Mouse (Mus musculus) natural killer cell, adult 2 months (primary cell): ENCODE data around the gene Blm.

Experiments
- DNase-seq, 2 experiments: peaks; one replicate each; pipeline ENCODE4 v3.0.0; 2022; ENCODE audit warnings: low spot score in 2 of 2

The Blm gene

GRCm38 (mm10) chr7:80461891-80462290, 73.0 kb downstream of the Blm start:
- DNase-seq: no peak

DNA sequence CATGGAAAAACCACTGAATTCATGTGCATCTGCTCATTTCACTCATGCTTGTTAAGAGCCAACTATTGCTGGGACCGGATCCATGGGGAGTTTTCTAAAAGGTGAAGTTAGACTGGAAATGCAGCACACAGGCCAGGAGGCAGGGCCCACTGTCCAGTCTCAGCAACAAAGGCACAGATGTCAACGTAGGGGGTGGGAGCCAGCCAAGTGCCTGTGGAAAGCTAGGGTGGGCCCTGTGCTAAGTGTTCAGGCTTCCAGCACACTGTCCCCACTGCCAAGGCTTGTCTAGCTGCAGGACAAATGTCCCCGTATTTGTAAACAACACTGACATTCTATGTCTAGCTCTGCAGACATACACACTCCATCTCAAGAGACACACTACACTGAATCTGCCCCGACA, 74.0 kb downstream of the Blm start:
- DNase-seq: no peak

DNA sequence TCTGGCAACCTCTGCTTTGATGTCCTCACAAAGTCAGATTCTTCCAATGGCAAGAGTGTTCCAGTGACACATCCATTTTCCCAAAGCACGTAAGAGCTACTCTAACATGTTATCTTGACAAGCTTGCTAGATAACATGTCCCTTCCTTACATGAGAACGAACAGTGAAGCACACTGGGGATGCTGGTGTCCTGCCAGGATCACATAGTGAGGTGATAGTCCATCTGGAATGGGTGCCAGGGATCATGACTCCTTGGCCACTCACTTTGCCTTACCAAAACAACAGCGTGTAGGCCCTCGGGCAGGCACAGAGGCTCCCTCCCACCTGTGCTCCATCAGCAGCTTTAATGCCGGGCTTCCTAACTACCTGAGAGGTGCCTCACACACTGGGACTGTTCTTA, 74.7 kb downstream of the Blm start:
- DNase-seq: no peak

- DNase-seq: no peak
These were observed 77.0 kb downstream of the Blm start for GRCm38 (mm10) chr7:80457831-80458343.

DNA sequence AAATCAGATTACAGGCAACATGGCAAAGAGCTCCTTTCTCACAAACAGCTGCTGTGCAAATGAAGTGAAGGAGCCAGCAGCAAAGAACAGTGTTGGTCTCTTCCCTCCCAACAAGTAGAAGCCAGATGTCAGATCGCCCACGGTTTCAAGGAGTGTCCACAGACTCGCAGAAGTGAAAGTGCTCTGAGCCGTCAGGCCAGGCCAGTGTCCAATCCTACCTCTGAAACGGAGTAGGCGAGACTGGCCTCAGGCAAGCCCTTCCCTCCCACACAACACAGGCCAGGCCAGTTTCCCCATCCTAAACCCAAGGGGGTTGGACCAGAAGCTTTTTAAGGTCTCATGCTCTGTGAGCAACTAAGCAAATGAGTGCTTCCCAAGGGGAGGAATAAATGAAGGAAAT, 77.7 kb downstream of the Blm start:
- no peak for DNase-seq

- DNase-seq: no peak
These were observed 78.6 kb downstream of the Blm start for GRCm38 (mm10) chr7:80456327-80456726.

- no peak for DNase-seq
These were observed 79.3 kb downstream of the Blm start for GRCm38 (mm10) chr7:80455505-80456160.

GRCm38 (mm10) chr7:80454786-80455185, 80.1 kb downstream of the Blm start:
- no peak for DNase-seq

- DNase-seq: no peak
These were observed 80.9 kb downstream of the Blm start for GRCm38 (mm10) chr7:80453997-80454396.

DNA sequence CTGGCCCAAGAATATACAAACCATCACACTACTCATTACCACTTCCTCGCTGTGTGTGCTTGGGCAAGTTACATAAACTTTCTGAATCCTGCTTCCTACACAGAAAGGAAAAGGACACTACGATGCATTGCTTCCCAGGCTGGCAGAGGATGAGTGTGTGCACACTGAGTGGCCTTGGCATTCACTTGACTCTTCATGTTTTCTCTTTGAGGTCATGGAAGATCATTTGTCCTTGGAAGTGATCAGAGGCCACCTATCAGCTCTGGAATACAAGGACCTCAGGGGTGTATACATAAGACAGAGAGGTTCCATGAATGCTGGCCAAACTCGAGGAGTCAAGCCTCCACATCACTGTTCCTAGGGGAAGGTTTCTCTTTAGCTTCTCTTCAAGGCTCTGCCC, 81.8 kb downstream of the Blm start:
- DNase-seq: no peak

DNA sequence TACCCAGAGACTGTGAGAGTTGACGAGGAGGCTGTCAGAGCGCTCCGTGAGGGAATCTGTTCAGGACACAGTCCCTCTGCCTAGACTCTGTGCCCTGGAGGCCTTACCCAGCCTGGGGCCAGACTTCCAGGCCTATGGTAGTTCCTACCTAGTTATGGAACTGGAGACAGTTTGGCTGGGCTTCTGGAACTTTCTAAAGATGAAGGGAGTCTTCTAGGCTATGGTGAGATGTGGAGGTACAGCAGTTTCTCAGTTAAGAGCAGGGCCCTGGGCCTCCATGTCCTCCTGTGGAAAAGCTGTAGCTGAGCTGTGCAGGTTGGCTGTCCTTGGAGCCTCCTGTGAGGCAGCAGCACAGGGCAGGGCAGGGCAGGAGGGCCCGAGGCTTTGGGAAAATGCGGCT, 82.7 kb downstream of the Blm start:
- DNase-seq: no peak

DNA sequence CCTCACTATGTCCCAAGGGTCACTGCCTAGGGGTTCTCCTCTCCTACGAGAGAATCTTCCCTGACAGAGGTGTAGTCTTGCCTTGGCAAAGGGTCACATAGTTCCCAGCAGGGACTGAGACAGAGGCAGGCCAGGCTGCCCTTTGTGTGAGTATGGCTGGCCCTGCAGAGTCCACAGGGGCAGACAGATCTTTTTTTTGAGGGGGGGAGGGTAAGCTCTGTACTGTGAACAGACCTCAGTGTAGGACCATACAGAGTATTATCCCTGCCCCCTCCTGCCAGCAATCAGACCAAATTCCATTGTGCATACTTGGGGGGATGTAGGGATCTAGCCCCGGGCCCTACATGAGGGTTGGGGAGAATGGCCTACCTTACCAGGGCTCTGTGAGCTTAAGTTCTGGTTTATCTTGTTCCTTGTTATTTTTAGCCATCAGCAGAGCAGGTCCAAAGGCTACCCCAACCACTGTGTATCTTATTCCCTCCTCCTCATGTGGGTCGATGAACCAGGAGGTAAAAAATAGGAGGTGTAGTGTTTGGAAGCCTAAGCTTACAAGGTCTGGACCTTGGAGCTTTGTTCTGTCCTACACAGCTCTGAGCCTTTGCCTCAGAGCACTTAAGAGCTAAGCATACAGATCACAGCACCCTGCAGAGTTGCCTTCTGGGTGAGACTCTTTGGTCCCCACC, 83.2 kb downstream of the Blm start:
- no peak for DNase-seq

GRCm38 (mm10) chr7:80450354-80450753, 84.6 kb downstream of the Blm start:
- no peak for DNase-seq

- peak; percentile 32 to 45 for DNase-seq
These were observed 85.3 kb downstream of the Blm start for GRCm38 (mm10) chr7:80449620-80450091.

DNA sequence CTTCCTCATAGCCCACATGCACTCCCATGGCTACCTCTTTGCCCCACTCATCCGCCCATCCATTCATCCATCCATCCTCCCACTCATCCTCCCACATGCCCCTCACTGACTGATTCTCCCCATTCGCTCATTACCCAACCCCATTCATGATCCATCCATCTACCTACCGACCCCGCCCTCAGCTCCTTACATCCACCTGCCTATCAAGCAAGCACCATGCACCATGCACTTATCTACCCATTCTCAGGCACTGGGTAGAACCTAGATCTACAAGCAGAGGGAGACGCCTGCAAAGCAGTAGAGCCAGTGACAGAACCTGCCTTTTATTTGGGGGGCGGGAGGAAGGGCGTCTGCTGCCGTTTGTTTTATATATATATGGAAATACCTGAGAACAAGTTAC, 87.6 kb downstream of the Blm start:
- no peak for DNase-seq

GRCm38 (mm10) chr7:80446221-80446878, 88.6 kb downstream of the Blm start:
- DNase-seq: no peak

- DNase-seq: peak; percentile 42 to 44
These were observed 89.4 kb downstream of the Blm start for GRCm38 (mm10) chr7:80445492-80445891.

DNA sequence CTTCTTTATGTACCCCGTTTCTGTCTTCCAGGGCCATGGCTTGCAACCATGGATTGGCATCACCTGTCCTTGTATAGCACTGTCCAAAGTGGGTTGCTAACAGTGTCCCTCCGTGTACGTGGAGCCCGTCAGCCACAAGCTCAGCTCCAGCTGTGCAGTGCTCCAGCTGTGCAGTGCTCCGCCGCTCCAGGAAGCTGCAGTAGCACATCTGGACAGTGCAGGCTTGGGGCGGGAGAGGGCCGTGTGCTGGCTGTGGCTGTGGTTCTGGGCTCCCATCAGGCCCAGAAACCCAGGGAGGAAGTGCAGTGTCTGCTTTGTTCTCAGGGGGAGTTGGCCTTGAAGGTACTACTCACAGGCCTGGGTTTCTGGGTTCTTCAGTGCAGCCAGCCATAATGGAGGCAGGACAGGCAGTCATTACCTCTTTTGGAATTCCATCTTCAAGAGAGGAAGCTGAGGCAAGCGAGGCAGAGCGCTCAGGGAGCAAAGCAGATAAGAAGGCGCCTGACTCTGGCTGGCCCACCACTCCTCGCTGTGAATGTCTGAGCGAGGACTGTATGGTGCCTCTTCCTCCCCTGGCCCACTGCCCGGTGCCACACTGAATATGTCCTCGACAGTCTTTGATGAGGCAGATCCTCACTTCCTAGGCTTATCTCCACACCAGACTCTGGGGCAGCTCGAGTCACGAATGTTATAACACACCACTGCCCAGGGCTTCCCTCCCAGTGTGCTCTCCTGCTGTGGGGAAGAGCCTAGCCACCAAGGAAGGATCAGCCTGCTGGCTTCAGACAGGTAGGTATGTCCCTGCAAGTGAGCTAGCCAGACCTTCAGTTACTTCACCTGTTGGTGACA, 90.3 kb downstream of the Blm start:
- DNase-seq: no peak

- no peak for DNase-seq
These were observed 91.8 kb downstream of the Blm start for GRCm38 (mm10) chr7:80443124-80443523.

DNA sequence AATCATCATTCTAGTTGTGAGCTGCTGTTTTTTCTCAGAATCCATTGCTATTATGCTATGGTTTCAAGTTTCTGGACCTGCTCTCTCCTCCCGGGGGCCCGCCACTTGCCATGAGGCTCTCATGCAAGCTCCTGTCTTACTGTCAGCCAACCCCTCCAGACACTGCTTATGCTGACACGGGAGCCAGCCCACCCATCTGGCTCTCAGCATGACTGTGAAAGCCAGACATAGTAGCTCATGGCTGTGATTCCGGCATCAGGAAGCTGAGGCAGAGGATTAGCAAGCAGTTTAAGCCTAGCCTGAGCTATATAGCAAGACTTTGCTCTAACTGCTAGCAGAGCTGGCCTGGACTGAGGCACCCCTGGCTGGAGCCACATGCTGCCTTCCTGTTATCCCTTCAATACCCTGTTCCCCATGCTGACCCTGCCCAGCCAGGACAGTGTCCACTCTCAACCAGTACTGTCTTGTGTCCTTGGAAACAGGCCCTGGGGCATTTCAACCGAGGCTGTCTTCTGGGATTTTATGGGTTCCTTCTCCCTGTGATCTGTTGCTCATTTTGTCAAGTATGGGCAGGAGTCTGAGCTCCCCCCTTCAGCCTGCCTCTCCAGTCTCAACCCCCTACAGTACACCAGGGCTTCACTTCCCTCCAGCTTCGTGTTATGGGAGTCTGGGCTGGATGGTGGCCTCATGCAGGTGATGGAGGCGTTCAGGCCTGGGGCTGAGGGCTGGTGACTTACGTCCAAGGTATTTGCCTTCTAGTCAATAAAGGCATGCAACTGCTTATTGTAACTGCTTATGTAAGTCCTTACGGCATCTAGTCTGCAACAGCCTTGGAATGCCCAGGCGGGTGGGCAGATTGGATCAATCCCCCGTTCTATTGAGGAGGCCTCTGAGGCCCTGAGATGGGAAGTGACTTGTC, 92.7 kb downstream of the Blm start:
- DNase-seq: peak; percentile 20 to 26

DNA sequence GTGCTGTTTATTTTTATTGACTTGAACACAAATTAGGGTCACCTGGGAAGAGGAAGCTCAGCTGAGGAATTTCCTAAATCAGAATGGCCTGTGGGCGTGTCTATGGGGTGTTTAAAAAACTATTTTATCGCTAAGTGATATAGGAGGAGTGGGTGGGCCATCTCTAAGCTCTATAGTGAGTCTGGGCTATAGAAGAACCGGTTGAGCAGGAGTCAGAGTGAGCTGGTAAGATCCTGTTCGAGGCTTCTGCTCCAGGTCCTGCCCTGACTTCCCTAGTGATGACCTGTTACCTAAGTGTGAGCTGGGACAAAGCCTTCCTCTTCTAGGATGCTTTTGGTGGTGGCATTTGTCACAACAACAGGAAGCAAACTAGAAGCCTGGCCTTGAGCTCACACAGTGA, 94.2 kb downstream of the Blm start:
- no peak for DNase-seq
